Mouse (Mus musculus): ENCODE results near the gene Znrd1.
A peak's percentile ranks its signal among the peaks of the same experiment; 100 is the strongest.

Znrd1 gene

DNA sequence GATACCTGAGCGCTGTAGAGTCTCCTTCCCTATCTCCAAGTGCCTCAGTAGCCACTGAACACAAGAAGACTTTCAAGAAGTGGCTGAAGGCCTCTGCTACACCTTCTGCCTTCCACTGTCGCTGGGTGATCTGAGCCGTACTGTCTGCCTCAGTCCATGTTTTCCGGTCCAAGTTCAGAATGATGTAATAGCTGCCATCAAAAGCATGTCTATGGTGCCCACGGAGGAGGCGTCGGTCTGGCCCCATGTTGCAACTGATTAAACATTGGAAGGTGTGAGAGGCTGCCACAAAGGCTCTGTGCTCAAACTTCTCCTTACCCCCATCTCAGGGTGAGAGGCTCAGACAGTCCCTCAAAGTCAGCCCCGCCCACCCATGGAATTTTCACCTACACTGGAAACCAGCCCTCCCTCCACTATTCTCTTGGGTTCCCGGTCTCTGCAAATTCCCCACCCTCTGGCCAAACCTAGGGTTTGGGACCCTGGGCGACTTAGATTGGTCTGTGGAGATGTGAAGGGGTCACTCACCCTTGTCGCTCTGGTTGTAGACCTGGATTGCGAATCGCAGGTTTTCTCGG is 12.0 kb upstream of the Znrd1 start:
- DNase-seq (ENCODE audit: low spot score): no peak

DNA sequence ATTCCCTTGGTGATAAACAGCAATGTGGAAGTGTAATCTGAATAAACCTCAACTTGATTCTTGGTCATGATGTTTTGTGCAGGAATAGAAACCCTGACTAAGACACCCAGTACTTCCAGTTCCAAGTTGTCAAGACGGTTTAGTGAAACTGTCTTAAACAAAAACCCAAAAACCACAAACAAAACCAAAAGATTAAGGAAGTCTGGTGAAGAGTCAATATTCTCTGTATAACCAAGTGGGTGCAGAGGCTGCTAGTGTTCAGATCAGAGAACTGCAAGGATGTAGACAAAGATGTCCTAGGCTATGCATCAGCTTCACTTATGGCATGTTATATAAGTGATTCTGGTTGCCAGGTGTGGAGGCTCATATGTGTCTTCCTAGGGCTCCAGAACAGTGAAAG is 8.5 kb upstream of the Znrd1 start:
- no peak for DNase-seq (ENCODE audit: low spot score)

DNA sequence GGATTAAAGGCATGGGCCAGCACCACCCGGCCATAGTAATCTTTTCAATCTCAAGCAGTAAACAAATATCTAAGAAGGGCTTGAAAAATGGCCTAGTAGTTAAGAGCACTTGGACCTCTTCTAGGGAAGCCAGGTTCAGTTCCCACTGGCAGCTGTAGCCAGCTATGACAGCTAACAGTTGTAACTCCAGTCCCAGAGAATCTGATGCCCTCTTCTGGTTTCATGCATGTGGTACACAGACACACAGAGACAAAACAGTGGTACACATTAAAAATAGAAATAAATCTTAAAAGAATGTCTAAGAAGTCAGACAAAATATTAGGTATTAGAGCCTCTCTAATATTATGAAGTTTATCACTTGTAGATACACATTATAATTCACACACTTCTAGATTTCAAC is 2.8 kb upstream of the Znrd1 start:
- DNase-seq (ENCODE audit: low spot score): no peak

DNA sequence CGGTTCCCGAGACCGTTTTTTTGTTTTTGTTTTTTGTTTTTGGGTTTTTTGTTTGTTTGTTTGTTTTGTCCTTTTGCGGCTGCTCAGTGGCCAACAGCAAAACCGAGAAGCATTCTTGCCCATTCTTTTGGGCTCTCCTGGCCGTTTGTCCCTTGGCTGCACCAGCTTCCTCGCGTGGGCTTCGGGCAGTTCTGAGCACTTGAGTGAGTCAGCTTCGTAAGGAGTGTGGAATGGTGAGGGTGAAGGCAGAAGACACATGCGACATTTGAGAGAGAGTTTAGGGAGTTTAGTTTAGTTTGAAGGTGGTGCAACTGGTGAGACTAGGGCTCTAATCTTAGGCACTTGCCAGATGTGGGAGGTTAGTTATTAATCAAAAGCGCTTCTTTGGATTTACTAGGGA is 525 bp upstream of the Znrd1 start:
- no peak for DNase-seq (ENCODE audit: low spot score)

DNA sequence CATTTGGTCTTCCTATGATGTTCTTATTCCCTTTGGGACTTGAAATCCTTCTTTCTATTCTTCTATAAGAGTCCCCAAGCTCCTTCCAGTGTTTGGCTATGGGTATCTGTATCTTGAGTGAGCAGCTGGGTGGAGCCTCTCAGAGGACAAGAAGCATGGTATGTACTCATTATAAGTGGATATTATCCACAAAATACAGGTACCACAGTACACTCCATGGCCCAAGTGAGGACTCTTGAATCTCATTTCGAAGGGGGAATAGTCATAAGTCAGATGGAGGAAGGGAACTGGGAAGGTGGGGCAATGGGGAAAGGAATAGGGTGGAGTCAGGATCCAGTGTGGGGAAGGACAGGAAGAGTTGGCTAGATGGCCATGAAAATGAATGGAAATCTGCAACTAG is 5.3 kb downstream of the Znrd1 start:
- no peak for DNase-seq (ENCODE audit: low spot score)

DNA sequence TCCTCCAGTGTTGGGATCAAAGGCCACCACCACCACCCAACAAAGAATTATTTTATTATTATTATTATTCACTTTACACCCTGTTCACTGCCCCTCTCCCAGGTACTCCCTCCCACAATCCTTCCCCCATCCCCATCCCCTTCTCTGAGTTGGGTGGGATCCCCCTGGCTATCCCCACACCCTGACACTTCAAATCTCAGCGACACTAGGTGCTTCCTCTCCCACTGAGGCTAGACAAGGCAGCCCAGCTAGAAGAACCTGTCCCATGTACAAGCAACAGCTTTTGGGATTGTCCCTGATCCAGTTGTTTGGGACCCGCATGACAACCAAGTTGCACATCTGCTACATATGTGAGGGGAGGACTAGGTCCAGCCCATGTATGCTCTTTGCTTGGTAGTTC is 5.7 kb downstream of the Znrd1 start:
- no peak for DNase-seq (ENCODE audit: low spot score)

DNA sequence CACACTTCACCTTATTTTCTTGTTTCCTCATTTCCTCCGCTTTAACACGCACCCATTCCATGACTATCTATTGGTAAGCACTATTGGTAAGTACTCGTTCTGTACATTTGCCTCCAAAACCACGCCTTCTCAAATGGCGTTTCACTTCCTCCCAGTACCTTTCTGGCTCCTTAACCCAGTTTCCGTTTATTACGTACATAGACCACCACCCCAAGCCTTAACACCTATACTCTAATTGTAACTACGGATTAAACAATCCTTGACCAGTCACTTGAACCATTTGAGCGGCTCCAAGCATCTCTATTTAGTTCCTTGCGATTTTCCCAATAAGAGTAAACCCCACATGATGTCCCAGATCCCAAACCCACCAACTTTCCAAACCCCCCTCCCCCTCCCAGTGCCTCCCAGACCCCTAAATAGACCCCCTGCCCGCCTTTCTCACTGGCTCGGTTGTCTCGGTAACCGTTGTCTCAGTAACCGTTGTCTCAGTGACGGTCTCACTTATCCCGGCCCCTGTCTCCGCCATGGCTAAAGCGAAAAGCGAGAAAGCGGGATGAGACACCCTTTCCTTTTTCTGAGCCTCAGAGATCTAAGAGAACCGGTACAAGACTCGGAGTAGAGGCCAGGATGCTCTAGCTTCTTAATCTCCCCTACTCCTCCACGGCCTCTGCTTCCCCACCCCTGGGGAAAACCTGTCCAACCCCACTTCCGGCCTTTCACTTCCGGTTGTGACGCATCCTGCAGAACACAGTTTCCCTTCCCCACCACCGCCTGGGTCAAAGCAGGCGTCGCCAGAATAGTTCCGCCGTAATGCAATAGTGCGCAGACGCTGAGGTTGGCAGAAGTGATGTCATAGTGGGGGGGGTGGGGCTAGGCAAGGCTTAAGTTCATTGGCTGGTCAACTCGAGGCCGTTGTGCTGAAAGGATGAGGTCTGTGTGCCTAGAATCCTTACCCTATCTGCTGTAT is 7.1 kb downstream of the Znrd1 start, which contains the start of gene Ppp1r11:
Ppp1r11 (minus strand) TSS at position 761 of the 967 bp plus-strand sequence.
- peak; percentile 96 for DNase-seq (ENCODE audit: low spot score)

DNA sequence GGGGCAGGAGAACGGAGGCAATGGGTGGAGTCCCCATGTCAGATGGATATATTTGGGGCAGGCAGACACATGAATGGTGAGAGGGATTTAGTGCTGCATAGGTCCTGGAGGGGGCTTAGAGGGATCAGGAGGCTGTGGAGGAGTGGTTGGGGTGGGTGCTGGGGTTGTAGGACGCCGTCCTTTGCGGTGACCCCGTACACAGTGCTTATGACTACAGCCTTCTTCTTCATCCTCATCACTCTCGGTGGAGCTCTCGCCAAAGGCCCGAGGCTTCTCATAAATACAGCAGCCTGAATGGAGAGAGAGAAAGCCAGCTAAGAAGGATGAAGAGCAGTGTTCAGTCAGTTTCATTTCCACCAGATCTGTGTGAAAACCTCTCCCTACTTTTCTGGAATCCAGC is 9.1 kb downstream of the Znrd1 start:
- no peak for DNase-seq (ENCODE audit: low spot score)

DNA sequence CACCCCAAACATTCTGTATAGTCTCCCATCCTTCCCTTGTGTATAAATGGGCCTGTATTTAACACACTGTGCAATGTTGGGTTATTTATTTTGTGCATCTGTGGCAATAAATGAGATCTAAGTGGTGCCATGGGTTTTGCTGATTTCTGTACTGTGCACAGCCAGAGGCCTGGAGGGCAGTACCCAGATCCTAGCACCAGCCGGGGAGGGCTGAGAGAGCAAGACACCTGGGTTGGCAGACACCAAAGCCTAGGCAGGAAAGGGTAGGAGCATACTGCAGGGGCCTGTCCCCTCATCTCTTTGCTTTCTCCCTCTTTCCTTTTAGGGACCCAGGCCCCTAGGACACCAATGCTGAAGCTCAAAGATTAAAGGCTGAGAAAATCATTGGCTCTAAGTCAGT is 10.1 kb downstream of the Znrd1 start:
- DNase-seq (ENCODE audit: low spot score): no peak

DNA sequence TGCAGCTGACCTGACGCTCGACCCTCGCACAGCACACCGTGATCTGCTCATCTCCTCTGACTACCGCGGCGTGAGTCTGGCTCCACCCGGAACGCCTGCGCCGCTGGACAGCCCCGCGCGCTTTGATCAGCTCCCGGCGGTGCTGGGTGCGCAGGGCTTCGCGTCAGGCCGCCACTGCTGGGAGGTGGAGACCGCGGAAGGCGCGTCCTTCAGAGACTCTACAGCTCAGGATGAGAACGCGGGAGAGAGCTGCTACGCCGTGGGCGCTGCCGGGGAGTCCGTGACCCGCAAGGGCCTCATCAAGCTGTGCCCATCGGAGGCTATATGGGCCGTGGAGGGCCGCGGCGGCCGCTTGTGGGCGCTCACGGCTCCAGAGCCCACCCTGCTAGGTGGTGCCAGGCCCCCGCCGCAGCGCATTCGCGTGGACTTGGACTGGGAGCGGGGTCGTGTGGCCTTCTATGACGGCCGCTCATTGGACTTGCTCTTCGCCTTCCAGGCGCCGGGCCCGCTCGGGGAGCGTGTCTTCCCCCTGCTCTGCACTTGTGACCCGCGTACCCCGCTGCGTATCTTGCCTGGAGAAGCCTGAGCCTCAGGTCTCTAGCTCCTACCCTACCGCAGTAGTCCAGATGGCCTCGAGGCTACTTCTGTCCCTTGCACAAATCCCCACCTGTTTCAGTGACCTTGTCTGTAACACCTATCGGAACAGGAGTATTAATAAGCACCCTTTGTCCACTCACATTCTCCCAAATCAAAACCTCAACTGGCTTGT is 11.1 kb downstream of the Znrd1 start:
- peak; percentile 32 for DNase-seq (ENCODE audit: low spot score)

DNA sequence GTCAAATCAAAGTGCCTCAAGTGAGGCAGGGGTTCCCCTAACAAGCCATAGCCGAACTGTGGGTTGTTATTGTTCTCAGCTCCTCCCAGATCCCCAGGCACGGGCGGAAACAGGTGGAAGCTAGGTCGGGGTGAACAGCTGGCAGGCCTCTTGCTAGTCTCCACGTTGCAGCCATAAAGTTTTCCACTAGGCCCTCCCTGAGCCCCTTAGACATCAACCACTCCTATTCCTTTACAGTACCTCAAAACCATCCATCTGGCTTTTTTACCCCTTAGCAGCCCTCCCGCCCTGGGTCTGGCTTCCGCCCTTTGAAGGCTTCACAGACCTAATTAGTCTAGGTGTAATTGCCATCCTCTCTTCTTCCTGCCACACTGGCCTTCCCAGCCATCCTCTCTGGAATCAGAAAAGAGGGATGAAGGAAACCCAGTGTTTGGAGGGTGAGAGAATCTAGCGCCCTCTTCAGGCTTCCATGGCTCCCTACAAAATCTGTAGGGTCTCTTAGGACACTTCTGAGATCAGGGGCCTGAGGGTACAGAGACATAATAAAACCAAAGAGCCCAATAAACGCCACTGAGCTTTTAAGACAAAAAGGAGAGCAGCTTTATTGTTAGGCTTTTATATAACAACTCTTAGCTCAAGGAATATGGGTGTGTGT is 14.1 kb downstream of the Znrd1 start:
- DNase-seq (ENCODE audit: low spot score): no peak

DNA sequence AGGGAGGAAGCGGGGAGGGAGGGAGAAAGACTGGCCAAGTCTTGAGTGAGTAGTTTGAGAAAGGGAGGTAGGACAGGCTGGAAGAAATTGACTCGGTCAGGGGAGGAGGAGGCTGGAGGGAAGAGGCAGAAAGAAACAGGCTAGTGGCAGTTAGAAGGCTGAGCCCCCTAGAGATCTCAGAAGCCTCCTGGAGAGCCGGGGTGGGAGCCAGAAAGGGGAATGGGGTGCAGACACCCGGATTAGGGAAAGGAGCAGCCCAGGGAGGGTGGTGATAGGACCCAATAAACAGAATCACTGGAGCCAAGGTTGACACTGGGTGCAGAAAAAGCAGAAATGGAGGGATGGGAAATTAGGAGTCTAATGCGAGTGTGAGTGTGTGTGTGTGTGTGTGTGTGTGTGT is 14.7 kb downstream of the Znrd1 start:
- no peak for DNase-seq (ENCODE audit: low spot score)

DNA sequence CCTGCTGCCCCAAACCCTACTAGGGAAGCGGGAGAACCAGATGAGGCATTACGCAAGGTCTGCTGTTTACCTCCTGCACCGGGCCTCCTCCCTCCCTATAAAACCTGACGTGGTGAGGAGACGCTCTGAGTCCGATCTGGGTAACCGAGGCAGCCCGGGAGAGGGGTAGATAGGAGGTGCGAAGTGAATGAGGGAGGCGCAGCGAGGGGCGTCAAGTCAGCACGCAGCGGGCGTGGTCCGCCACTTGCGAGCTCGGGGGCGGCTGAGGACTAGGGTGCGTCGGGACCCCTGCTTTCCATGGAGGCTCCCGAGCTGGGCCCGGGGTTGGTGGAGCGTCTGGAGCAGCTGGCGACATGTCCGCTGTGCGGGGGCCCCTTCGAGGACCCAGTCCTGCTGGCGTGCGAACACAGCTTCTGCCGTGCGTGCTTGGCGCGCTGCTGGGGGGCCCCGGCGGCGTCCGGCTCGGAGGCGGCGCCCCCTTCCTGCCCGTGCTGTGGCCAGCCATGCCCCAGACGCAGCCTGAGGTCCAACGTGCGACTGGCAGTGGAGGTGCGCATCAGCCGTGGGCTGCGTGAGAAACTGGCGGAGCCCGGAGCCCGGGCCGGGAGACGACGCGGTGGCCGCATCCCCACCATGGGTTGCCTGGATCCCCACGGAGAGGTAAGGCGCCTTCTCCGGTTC is 15.4 kb downstream of the Znrd1 start, which contains the start of gene Rnf39:
Rnf39 (plus strand) TSS at position 128 of the 681 bp plus-strand sequence.
- peak; percentile 66 for DNase-seq (ENCODE audit: low spot score)

DNA sequence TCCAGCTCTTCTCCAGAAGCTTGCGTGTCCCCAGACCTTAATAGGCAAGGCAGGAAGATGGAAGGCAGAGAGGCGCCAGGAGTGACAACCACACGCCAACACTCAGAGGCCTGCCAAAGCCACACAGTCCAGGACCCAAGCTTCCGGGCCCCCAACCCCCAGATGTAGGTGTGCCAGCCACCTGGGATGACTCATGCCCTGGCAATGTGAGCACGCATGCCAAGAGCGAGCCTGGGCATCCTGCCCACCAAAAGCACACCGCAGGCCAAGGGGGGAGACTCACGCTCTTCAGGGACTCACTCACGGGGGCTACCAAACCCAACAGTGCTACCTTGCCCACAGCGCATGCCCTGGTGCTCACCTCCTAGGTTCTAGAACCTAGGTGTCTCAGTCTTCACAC is 16.0 kb downstream of the Znrd1 start:
- DNase-seq (ENCODE audit: low spot score): peak; percentile 85

DNA sequence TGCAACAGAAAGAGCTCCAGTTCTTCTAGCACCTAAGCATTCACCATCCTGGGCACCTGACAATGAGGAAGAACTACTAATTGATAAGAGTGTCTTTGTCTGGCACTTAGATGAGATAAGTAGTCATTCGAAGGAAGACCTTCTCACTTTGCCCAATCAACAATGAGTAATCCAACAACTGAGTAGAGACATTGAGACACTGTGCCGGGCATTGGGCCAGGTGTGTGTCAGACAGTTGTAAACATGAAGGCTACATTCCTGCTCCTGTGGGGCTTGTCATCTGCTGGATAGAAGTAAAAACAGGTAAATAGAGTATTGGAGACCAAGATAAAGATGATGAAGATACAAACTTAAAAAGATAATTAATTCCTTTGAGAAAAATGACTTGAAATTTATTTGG is 20.3 kb downstream of the Znrd1 start:
- peak; percentile 35 for DNase-seq (ENCODE audit: low spot score)

DNA sequence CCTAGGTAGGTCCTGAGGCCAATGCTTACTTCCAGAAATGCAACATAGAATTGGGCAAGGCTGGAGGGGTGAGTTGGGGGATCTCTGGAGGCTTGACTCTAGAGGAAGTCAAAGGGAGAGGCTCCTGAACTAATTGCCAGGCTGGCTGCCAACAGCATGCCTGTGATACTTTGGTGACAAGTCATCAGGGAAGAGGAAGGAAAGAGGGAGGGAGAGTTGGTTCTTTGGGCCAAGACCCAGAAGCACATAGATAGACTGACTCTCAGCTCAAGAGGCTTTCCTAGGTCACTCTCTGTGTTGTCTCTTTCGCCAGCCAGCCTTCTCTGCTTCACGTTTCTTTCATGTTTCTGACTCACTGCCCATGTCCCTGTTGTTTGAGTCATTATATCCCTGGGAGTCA is 26.6 kb downstream of the Znrd1 start:
- peak; percentile 51 for DNase-seq (ENCODE audit: low spot score)

DNA sequence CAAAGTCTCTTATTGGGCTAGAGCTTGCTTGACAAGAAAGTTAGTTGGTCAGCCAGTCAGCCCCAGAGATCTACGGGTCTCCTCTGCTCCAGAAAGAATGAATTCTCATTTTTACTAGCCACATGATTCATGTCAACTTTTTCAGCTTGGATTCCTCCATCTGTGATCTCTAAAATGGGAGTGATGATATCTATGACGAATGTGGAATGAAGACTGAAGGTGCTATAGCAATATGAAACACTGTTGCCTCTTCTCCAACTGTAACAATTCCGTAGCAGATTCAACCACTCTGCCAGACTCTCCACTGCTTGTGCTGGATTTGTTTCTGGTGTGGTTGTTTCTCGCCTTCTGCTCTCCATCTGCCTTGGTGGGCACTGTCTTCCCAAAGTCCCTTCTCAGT is 27.2 kb downstream of the Znrd1 start:
- DNase-seq (ENCODE audit: low spot score): no peak

DNA sequence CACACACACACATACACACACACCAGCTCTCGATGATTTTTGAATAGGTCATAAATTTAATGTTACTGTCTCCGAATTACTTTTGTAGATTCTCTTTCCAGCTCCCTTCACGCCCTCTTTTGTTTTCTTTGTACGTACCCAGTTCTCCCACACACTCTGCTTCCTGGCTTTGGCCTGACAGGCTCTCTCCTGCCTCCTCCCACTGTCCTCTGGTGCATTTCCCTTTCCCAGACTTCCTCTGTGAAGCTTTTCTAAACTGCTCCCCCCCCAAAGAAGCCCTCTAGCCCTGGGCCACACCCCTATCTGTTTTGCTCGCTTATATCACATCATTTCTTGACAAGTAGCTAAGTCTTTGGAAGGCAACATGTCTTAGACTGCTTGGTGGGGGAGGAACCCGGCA is 28.1 kb downstream of the Znrd1 start:
- no peak for DNase-seq (ENCODE audit: low spot score)

DNA sequence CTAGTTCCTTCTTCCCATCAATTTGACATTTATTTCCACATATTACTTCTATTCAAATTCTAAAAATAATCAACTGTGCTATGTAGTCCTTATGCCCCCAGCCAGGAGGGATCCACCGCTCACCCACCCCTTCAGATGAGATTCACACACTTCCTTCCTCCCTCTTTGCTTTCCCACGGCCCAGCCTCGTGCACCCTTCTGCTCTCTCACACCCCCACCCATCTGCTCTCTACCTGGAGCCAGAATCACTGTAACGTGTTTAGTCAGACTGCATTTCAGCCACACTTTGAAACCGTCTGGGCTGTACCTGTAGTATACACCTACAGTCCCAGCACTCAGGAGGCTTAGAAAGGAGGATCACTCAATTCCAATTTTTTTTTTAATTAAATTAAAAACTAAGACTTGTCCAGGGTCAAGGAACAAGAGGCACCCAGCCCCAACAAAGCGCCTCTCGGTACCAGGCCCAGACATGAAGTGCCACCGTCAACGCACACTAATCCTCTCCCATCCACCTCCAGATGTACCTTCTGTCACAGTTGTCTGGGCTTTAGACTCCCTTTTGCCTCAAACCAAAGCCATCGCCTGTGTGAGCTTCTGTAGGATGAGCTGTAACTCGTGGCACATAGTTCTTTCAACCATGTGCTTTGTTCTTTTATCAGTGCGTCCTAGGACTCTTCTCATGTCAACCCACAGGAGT is 29.0 kb downstream of the Znrd1 start:
- DNase-seq (ENCODE audit: low spot score): no peak

DNA sequence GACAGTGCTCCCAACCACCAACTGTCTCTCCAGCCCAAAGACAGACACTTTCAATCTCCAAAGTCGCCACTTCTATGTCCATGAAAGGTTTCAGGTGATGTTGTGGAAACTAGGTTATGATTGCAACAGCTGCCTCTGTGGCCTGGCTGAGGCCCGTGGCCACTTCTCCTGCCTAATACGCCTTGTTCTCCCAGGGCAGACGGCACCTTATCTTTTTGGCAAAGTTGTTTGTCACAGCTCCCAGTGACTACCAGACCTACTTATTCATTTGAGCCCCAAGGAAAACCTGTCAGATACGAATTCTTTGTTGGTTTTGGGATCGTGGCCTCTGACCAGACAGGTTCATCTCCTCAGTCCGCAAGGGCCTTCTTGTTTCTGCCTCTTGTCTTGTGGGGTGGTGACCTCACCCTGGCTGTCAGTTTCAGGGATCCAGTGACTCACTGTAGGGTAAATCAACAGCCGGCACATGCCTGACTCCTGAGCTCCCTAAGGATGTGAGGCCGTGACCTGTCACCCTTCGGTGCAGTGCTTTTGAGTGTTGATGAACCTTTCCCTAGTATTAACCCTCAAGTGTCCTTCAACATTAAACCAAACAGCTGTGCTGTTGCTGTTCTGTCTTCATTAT is 30.8 kb downstream of the Znrd1 start:
- DNase-seq (ENCODE audit: low spot score): no peak

DNA sequence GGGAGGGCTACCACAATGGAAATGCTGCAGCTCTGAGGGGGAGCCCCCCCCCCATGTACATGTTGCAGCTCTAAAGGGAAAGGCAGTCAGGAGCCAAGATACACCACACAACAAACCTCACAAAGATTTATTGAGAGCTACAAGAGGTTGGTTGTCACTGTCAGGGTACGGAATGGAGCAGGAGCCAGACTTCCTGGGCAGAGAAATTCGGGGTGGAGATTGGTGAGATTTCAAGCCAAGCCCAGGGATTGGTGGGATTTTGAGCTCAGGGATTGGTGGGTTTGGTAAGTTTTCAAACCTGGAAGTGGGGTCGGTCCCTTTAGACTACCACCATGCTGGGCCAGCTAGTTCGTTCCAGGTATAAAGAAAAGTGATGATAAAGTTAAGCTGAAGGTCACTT is 34.9 kb downstream of the Znrd1 start:
- DNase-seq (ENCODE audit: low spot score): no peak

All from urinary bladder, postnatal 14 days (tissue).